Mouse (Mus musculus): Measurements from ENCODE around the gene Cacna1e.

Cacna1e gene

DNA sequence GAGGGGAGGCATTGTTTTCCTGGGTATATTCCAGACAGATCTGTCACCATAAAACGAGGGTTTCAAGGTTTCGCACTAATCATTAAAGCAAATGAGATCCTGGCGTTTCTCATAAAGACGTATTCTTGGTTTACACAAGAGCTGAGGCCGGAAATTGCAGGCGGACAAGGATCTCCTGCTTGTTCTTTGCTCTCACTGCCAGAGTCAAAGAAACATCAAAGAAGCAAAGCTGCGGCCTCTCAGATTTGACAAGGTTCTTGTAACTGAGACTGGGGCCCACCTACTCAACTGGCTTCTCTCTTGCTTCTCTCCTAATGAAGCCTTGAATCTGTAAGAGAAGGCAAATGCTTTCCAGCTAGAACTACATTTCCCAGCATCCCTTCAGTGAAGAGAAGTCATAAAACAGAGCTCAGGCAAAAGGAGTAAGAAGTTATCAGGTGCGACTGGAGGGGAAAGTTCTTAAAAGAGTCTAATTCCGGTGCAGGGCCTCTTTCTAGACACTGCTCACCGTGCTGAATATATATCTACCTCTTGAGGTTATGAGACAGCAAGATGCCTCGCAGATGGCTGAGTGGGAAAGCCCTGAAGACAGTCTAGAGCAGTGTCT is 104.3 kb downstream of the Cacna1e start:
- DNase-seq = no peak

DNA sequence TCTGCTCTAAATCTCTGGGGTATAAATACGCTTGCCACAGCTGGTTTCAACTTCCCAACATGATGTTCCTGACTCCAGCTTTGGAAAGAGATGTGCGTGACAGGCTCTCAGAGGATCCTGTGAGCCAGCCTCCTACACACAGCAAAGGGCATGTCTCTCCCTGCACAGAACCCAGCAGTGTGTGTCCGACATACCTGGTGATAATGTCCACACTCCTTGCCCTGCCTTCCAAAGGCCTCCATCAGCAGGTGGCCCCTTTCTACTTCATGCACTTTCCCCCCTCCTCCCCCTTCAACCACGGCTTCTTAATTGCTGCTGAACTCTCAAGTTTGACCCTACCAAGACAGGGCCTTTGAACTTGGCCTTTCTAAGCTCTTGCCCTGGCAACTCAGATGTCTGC is 108.0 kb downstream of the Cacna1e start:
- DNase-seq = no peak

DNA sequence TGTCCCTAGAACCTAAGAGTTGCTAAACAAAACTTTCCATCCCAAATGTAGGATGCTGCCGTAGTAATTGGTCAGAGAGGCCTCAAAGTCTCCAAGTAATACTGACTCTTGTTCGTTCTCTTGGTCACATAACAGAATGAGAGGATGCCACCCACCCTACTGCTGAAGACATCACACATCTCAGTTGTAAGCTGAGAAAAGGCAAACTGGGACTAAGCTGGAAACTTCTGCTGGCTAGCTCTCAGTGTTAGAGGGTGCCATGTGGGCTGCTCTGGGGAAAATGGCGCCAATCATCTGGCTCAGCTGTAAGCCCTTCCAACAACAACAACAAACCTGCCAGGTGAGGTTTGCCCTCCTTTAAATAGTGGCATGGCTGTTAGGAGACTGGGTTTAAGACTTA is 109.8 kb downstream of the Cacna1e start:
- DNase-seq = no peak

DNA sequence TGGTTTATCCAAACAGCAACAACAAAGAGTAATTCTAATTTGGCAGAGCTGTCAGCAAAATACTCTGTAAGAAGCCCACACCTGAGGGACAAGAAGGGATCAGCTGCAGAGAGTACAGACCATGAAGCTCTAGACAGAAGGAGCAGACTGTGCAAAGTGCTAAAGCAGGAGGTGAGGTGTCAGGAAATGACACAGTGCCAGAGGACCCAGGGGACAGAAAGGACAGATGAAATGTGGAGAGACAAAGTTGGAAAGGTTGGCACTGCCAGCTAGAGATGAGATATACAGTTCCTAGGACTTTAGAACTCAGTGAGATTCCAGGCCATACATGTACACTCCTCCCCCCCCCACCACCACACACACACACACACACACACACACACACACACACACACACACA is 113.2 kb downstream of the Cacna1e start:
- peak; percentile 82 for DNase-seq

DNA sequence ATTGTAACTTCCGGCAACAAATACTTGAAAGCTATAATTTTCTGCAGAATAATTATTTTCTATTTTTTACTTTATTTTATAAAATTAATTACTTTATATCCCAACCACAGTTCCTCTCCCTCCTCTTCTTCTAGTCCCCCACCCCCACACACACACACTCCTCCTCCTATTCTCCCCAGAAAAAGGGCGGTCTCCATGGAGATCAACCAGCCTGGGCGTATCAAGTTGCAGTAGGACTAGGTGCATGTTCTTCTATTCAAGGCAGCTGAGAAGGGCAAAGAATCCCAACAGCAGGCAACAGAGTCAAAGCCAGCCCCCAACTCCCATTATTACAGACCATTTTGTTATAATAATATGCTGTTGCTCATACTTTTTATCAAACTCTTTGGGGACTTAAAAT is 113.8 kb downstream of the Cacna1e start:
- DNase-seq = peak; percentile 30

DNA sequence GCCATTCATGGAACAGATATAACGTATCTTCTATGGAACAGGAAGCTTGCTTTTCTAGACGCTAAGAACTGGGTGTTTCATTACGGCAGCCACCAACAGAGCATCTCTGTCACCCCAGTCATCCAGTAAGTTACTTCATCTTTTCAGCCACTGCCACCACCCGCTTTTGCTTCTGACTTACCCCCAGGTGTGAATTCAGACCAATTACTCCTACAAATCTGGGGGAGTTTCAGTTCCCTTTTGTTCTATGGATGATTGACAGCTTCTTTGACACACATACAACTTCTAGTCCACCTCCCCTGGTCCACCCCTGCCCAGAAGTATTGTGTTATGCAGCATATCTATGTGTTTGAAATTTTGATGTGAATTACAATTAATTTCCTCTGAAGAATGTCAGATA is 121.2 kb downstream of the Cacna1e start:
- no peak for DNase-seq

DNA sequence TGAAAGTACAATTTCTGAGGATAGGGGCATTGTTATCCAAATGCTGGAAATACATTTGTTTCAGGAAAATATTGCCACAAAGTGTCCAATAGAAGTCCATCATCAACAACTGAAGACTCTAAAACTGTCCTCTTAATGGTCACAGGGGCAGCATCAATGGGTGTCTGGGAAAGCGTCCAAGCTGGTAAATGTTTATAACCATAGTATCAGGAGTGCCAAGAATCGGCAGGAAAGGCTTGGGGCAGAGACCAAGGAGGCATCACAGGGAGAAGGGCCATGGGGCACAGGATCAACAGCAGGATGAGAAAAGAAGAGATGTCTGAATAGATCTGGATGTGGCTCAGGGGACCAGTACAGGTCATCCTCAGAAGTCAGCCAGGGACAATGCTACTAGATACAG is 132.2 kb downstream of the Cacna1e start:
- no peak for DNase-seq

DNA sequence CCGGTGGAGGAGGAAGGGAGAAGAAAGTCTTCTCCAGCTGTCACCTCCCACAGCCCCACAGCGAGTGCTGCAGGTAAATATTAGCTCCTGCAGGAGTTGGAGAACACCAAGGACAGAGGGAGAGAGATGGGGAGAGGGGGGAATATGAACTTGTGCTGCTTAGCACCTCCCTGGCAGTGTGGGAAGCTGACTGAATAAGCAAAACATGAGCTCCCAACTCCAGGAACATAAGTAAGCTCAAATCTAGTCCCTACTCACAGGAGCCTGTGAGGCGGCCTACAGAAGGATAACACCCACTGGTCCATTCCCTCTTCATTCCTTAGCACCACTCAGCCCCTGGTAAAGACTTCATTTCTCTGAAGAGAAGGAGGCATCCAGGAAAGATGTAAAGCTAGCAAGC is 135.8 kb downstream of the Cacna1e start:
- no peak for DNase-seq

DNA sequence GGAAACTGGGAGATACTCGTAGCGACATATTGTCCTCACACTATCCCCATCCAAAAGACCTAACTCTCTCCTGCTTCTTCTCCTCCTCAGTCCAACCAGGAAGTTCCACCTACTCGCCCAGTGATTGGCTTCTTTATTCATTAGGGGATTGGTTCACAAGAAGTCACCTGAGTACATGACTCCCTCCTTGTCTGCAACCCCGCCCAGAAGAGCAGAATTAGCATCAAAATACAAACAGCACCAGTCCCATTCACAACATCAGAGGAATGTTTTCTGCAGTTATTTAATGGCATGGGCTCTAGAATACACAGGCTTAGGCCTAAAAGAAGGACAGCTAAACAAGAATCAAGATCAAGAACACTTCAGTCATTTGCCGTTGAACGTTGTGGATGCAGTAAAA is 139.1 kb downstream of the Cacna1e start:
- DNase-seq = no peak

DNA sequence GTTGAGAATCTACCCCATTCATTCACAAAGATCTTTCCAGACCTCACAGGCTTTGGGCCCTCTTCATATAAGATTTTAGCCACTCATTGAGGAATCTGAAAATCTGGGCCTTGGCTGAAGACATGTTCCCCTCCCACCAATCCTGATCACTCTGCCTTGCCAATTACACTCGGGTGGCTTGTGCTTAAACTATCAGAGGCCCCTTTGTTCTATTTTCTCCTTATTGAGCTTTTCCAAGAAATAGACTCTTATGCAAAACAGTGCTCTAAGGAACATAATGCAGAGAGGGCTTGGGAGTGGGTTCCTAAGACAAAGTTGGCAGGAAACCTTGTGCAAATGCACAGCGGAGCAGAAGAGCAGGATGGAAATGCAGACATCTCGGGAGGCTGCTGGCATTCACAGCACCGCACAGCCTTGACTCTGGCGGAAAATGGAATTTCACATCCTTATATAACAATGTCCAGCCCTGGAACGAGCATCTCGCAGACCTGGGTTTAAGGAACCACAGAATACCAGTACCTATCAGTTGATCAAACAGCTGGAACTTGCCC is 153.8 kb downstream of the Cacna1e start:
- DNase-seq = peak; percentile 44

DNA sequence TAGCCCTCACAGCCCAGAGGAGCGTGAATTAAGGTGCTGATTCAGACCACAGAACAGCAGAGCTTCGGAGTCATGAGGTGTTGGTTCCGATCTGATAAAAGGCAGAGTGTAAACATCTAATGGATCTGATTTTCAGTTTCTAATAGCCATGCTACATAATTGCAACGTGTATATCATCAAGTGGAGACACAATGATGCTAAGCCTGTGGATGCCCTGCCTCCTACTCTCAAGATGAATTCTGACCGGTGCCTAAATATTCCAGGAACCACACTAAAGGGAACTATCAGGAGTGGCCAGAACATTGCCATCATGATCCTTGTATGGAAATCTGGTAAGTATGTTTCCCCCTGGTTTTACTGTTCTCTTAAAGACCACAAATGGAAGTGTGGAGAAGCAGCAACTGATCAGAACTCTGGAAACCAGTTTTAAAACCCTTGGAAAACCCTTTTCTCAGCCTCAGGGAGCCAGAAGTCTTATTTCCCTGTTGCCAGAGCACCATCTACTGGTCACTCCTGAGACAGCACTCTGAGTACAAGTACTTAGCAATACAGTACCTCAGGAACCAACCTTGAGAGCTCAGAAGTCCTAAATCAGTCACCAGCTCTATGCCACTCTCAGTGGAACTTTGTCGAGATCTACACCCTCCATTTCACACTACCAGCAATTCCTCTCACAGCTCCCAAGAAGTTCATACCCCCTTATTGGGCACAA is 154.9 kb downstream of the Cacna1e start:
- DNase-seq = peak; percentile 82

DNA sequence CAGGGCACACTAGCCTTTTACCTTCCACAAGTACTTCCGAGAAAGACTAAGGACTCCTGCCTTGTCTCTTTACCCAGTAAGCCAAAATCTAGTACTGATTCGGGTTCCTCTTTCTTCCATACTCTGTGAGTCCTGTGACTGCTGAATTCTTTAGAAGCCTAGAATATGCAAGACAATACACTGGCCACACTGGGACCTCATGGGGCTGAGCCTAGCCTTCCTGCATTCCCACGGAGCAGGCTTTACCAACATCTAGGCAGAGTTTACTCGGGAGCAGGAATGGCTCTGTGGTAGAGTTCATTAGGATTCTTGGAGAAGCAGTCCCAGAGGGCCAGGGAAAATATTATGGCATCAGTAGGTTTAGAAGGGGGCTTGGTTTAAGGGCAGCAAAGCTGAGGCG is 155.6 kb downstream of the Cacna1e start:
- peak; percentile 70 for DNase-seq

DNA sequence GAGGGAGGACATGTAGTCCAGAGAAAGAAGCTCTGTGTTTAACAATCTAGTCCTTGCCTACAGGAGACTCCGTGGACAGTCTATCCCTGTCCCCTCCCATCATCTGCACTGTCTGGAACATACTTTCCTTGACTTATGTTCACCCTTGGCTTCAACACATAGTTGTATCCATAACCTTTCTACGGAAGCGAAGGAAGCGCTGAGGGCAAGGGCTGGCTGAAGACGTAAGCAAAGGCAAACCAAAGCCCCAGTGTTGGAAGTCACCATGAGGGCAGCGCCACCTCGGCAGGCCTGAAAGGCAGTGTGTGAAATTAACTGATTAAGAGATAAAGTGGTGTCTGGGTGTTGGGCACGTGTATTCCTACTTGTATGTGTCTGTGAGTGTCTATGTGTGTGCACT is 156.6 kb downstream of the Cacna1e start:
- peak; percentile 58 for DNase-seq

DNA sequence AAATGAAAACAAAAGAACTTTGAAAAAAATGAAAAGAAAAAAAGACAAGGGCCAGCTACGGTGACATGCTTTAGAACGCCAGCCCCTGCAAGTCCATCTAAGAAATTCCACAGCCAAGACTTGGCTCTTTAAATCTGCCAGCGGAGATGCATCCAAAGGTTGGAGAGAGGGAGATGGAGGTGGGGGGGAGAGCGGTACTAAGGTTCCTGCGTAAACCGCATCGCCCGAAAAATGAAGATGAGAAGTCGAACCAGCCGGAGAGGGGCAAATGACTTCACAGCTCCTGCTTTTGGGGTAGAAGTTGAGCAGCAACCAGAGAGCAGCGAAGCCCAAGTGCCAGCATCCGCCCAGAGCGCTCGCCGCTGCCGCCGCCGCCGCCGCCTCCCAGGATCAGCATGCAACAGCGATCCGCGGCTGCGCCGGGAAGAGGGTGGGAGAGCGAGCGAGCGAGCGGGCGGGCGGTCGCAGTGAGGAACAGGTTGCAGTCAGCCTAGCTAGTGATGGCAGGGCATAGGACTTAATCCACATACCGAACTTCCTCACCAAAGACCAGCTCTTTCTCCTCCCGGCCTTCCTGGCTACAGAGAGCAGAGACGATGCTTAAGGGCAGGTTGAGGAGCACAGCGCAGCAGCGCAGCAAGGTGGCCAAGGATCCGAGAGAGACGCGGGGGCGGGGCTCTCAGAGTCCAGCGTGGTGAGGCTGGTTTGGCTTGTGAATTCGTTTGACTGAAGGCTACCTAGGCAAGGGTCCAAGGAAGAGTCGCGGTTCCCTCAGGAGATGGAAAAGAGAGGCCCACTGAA is 157.7 kb downstream of the Cacna1e start:
- peak; percentile 63 for DNase-seq

DNA sequence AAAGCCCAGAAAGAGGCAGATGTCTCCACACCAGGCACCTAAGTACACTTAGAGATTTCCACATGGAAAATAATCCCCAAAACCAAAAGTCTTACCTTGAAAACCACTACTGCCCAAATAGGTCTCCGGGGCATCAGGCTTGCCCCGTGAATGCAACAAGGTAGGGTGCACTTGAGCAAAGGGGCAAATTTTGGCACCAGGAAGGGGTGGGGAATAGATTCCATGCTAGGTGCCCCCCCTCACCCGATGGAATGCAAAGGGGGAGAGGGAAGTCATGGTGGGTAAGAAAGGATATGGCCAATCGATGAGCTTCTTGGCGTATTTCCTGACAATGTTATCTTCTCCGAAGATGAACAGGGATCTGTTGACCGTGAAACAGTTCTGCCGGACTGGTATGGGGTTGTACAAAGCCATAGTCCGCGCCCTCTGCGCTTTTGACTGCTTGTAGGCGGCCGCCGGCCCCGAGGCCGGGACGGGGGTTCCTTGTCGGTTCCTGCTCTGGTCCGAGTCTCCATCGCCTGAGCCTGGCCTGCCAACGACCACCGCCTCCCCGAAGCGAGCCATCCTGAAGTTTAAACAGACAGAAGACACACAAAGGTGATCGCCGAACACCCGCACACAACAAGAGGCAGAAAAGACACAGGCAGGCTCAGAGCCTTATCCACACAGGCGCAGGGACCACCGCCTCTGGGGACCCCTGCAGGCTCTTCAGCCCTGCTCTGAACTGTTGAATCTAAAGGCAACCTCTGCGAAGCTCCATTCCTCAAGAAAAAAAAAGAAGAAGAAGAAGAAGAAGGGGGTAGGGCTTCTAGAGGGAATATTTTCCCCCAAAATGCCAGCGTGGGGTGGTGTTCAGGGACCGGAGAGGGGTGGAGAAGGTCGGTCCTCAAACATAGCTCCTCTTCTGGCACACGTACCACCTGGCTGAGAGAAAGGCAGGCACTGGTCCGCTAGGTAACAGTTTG is 158.7 kb downstream of the Cacna1e start:
- peak; percentile 83 for DNase-seq

DNA sequence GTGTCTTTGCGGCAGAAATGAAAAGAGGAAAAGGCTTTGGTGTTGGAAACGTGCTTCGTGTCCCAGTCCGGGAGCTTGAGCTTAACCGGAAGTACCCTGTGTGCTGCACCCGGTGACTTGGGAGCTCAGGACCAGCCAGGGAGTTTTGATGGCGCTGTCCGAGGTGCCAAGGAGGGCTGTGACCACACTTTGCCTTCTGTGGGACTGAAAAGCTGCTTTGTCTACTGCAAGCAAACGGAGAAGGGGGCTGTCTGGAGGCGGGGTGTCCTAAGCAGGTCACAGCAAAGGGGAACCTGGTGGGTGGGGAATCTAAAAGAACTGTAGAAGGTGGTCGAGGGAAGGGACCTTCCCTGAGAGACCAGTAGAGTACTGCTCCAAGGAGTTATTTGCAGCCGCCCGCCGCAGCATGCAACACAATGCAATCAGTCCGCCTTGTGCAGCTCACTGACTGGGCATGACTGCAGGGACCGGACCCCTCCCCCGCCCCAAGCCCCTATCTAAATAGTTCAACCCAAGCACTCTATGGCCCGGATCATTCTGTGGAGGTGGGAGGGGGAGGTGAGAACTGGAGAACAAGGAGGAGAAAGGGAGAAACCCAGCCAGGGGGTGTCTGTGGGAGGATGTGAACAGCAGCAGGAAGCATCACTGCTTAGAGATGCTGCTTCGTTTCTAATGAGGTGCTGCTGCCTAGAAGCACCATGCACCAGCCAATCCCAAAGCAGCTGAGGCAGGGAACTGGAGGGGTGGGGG is 160.6 kb downstream of the Cacna1e start:
- DNase-seq = peak; percentile 73

DNA sequence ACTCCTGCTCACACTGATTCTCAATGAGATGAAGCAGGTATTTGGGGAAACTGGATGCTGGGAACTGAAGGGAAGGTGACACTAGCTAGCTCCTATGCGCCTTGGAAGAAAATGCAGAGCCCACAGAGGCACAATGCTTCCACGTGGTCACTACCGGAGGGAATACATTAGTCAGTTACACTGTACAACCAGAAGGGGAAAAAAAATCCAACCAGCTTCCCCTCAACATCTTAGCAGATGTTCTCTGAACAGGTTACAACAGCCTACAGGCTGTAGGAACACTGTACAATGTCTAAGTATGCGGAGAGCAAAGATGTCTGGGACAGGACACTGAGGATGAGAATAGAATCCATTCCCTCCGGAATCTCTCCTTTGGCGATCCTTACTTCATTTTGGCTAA is 161.2 kb downstream of the Cacna1e start:
- DNase-seq = peak; percentile 17

DNA sequence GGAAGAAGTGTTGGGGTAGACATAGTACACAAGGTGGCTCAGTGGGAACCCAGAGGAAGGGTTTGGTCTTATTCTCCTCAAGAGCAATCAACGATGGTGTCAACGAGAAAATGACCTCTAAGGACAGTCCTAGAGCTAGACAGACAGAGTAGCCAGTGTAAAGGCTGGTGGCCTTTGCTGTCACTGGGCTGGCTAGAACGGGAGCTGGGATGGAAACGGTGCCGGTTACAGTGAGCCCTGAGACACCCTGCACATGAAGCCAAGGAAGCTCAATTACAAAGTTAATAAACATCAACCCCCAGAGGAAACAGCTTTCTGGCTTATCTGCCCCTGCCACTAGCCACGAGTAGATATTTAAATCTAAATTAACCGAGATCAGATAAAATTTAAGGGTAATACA is 168.7 kb downstream of the Cacna1e start:
- peak; percentile 81 for DNase-seq

DNA sequence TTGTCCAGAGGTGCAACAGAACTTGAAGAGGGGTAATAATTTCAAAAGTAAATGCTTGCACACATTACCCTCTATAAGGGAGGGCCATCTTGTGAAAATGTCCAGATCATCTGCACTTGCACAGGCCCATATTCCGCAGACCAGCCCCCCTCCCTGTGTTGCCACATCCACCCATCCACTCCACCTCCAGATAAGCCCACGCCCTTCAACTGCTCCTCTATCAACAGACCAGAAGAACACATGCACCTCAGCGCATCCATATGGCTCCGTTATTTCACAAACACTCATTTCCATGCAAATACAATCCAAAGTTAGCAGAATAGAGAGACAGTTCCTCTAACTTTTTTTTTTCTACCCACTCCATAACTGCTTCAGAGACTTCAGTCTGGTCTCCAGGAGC is 171.6 kb downstream of the Cacna1e start:
- peak; percentile 44 for DNase-seq

DNA sequence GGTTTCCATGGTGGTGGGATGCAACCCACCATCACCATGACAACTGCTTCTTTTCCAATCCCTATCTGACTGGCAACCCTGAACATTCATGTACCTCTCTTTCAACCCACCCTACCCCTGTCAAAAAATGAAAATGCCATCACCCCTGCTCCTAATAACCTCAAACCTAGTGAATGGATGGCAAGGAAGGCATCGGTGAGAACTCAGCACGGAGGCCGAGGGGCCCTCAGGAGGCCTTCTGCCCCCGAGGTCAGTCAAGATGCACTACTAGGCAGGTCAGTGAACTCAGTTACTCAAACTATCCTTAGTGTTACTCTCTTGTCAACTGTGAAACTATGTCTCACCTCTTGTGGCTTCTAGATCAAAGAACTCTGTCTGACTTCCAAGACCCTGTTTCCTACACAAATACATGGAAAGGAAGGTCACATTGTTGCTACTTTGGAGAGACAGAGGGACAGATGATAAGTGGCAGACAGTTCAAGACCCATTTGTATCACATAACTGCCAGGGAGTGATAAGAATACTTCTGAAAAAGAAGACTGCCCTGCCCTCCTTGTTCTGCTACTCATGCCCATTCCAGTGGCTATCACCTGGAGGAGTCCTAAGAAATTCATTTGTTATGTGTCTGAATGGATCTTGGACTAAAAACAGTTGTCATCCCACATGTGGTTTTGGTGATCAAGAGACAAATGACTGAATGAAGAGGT is 176.6 kb downstream of the Cacna1e start:
- DNase-seq = peak; percentile 51

DNA sequence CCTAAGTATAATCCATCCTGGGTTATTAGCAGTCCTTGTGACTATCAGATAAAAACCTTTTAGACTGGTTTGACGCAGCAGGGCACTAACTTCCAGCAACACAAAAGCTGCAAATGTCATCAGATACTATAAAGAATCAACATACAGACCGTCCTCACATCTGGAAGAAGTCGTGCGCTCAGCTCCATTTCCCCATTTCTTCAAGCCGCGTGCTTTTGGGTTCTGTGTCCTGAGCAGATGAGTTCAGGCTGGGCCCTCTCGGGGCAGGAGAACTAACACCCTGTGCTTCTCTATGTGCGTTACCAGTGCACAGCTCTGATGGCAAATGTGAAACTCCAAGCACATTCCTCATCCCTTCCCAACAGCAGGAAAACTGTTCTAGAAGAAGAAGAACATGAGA is 177.3 kb downstream of the Cacna1e start:
- peak; percentile 64 for DNase-seq

Measured in heart, adult 11 months (tissue).